Mouse (Mus musculus): Measurements from ENCODE around the gene Akap17b. TPM values are rescaled to one million over a fixed set of nuclear protein-coding genes. Genes with fewer than 3 reads are reported as not detected.

Akap17b gene
- polyA plus RNA-seq, 2 experiments, result 4.1 to 4.5 TPM

- no peak overlapping the region for H3K9ac ChIP-seq (ENCODE audit: low read depth, low read length, severe bottlenecking)
- WGBS, result 58% methylated on average over 1 of the region's 1 CpGs
These were observed 58.4 kb downstream of the Akap17b start for GRCm38 (mm10) chrX:36586629-36587303.

GRCm38 (mm10) chrX:36562079-36562478, 83.1 kb downstream of the Akap17b start:
- H3K4me1 ChIP-seq (ENCODE audit: control insufficient read depth, insufficient read depth, low read length), result no peaks in the 10 kb centered on the region
- no peak overlapping the region for H3K27ac ChIP-seq (replicated peaks; ENCODE audit: low read depth, low read length)
- WGBS, result 37% methylated on average over 3 of the region's 3 CpGs
- H3K4me3 ChIP-seq (replicated peaks; ENCODE audit: low read length), result no peak overlapping the region
- no peaks in the 10 kb centered on the region for H3K36me3 ChIP-seq (ENCODE audit: control insufficient read depth, insufficient read depth, low read length)
- no peak for ATAC-seq (ENCODE audit: low FRiP score, low read depth)
- DNase-seq (ENCODE audit: low spot score), result no peak
- no peaks in the 10 kb centered on the region for H3K27me3 ChIP-seq (ENCODE audit: control insufficient read depth, insufficient read depth, low read length)
- H3K9ac ChIP-seq (ENCODE audit: low read depth, low read length, severe bottlenecking), result no peak overlapping the region
- H3K9me3 ChIP-seq (ENCODE audit: control insufficient read depth, low read length), result no peaks in the 10 kb centered on the region
- H3K4me2 ChIP-seq (replicated peaks; ENCODE audit: low read depth, low read length, severe bottlenecking), result no peak overlapping the region
- no peak for TF ChIP-seq POLR2A (IDR thresholded peaks at IDR 0.05; ENCODE audit: borderline replicate concordance, extremely low read depth, insufficient read depth, insufficient read length)

More at GRCm38 (mm10) chrX:36586629-36587303, 58.4 kb downstream of the Akap17b start:
- Histone ChIP-seq H3K9me3 (ENCODE audit: control insufficient read depth, low read length) (no peaks in the 10 kb centered on the region), H3K27ac (replicated peaks; ENCODE audit: low read depth, low read length) (no peak overlapping the region), H3K4me2 (replicated peaks; ENCODE audit: low read depth, low read length, severe bottlenecking) (no peak overlapping the region), H3K36me3 (ENCODE audit: control insufficient read depth, insufficient read depth, low read length) (no peaks in the 10 kb centered on the region), H3K4me1 (ENCODE audit: control insufficient read depth, insufficient read depth, low read length) (no peaks in the 10 kb centered on the region), H3K27me3 (ENCODE audit: control insufficient read depth, insufficient read depth, low read length) (no peaks in the 10 kb centered on the region), H3K4me3 (replicated peaks; ENCODE audit: low read length) (no peak overlapping the region)
- DNase-seq (ENCODE audit: low spot score) (no peak), ATAC-seq (ENCODE audit: low FRiP score, low read depth) (no peak)
- no peak for TF ChIP-seq POLR2A (IDR thresholded peaks at IDR 0.05; ENCODE audit: borderline replicate concordance, extremely low read depth, insufficient read depth, insufficient read length)

- Histone ChIP-seq H3K9ac (ENCODE audit: low read depth, low read length, severe bottlenecking) (no peak overlapping the region), H3K36me3 (ENCODE audit: control insufficient read depth, insufficient read depth, low read length) (no peaks in the 10 kb centered on the region), H3K4me3 (replicated peaks; ENCODE audit: low read length) (no peak overlapping the region), H3K27me3 (ENCODE audit: control insufficient read depth, insufficient read depth, low read length) (no peaks in the 10 kb centered on the region), H3K9me3 (ENCODE audit: control insufficient read depth, low read length) (no peaks in the 10 kb centered on the region), H3K4me1 (ENCODE audit: control insufficient read depth, insufficient read depth, low read length) (no peaks in the 10 kb centered on the region), H3K27ac (replicated peaks; ENCODE audit: low read depth, low read length) (no peak overlapping the region), H3K4me2 (replicated peaks; ENCODE audit: low read depth, low read length, severe bottlenecking) (no peak overlapping the region)
- WGBS, result 18% methylated on average over 7 of the region's 7 CpGs
- ATAC-seq (ENCODE audit: low FRiP score, low read depth), result no peak
- DNase-seq (ENCODE audit: low spot score), result peak; percentile 70
- no peak for TF ChIP-seq POLR2A (IDR thresholded peaks at IDR 0.05; ENCODE audit: borderline replicate concordance, extremely low read depth, insufficient read depth, insufficient read length)
These were observed 83.5 kb downstream of the Akap17b start for GRCm38 (mm10) chrX:36561650-36562049.

GRCm38 (mm10) chrX:36560170-36560569, 85.0 kb downstream of the Akap17b start:
- Histone ChIP-seq H3K4me2 (replicated peaks; ENCODE audit: low read depth, low read length, severe bottlenecking) (no peak overlapping the region), H3K27me3 (ENCODE audit: control insufficient read depth, insufficient read depth, low read length) (no peaks in the 10 kb centered on the region), H3K4me1 (ENCODE audit: control insufficient read depth, insufficient read depth, low read length) (no peaks in the 10 kb centered on the region), H3K4me3 (replicated peaks; ENCODE audit: low read length) (no peak overlapping the region), H3K36me3 (ENCODE audit: control insufficient read depth, insufficient read depth, low read length) (no peaks in the 10 kb centered on the region), H3K9ac (ENCODE audit: low read depth, low read length, severe bottlenecking) (no peak overlapping the region), H3K9me3 (ENCODE audit: control insufficient read depth, low read length) (no peaks in the 10 kb centered on the region), H3K27ac (replicated peaks; ENCODE audit: low read depth, low read length) (no peak overlapping the region)
- TF ChIP-seq POLR2A (IDR thresholded peaks at IDR 0.05; ENCODE audit: borderline replicate concordance, extremely low read depth, insufficient read depth, insufficient read length), result no peak
- no peak for ATAC-seq (ENCODE audit: low FRiP score, low read depth)
- DNase-seq (ENCODE audit: low spot score), result no peak
- 86% methylated on average over 4 of the region's 4 CpGs for WGBS

Other genes with a start within 250 kb of the Akap17b start
- not detected in 2 replicates for gene Gm6268, start 244.1 kb downstream of the Akap17b start, polyA plus RNA-seq (2012; rRNA removed)
- gene Gm6268, start 244.1 kb downstream of the Akap17b start, polyA plus RNA-seq (2014; fragmentation: Nextera tagmentation; extraction: Ambion mirVana), result not detected in 2 replicates
- 0.04 TPM in 2 replicates for gene Gm14569, start 153.6 kb downstream of the Akap17b start, polyA plus RNA-seq (2012; rRNA removed)
- gene Gm14569, start 153.6 kb downstream of the Akap17b start, polyA plus RNA-seq (2014; fragmentation: Nextera tagmentation; extraction: Ambion mirVana), result not detected in 2 replicates
- 136 and 167 TPM in 2 replicates for gene Pgrmc1, start 47.2 kb downstream of the Akap17b start, polyA plus RNA-seq (2012; rRNA removed)
- 296 and 314 TPM in 2 replicates for gene Pgrmc1, start 47.2 kb downstream of the Akap17b start, polyA plus RNA-seq (2014; fragmentation: Nextera tagmentation; extraction: Ambion mirVana)
- gene Slc25a43, start 98.3 kb upstream of the Akap17b start, polyA plus RNA-seq (2012; rRNA removed), result 1.8 TPM in 2 replicates
- gene Slc25a43, start 98.3 kb upstream of the Akap17b start, polyA plus RNA-seq (2014; fragmentation: Nextera tagmentation; extraction: Ambion mirVana), result 2.3 and 2.6 TPM in 2 replicates
- 362 and 365 TPM in 2 replicates for gene Slc25a5, start 150.3 kb upstream of the Akap17b start, polyA plus RNA-seq (2012; rRNA removed)
- 474 and 536 TPM in 2 replicates for gene Slc25a5, start 150.3 kb upstream of the Akap17b start, polyA plus RNA-seq (2014; fragmentation: Nextera tagmentation; extraction: Ambion mirVana)
- gene Ube2a, start 228.5 kb upstream of the Akap17b start, polyA plus RNA-seq (2012; rRNA removed), result 40.0 and 44.2 TPM in 2 replicates
- gene Ube2a, start 228.5 kb upstream of the Akap17b start, polyA plus RNA-seq (2014; fragmentation: Nextera tagmentation; extraction: Ambion mirVana), result 133 TPM in 2 replicates
- gene C330007P06Rik, start 228.7 kb upstream of the Akap17b start, polyA plus RNA-seq (2012; rRNA removed), result 18.0 and 21.1 TPM in 2 replicates
- 34.6 and 35.8 TPM in 2 replicates for gene C330007P06Rik, start 228.7 kb upstream of the Akap17b start, polyA plus RNA-seq (2014; fragmentation: Nextera tagmentation; extraction: Ambion mirVana)

Data from limb, embryonic 14.5 days (tissue).